Mouse (Mus musculus): ENCODE data around the gene Olfr1140. TPM values are rescaled to one million over a fixed set of nuclear protein-coding genes. Genes with fewer than 3 reads are reported as not detected.

Gene Olfr1140
- not detected in 2 replicates for polyA plus RNA-seq (2012; ENCODE audit: insufficient read depth, low replicate concordance)

DNA sequence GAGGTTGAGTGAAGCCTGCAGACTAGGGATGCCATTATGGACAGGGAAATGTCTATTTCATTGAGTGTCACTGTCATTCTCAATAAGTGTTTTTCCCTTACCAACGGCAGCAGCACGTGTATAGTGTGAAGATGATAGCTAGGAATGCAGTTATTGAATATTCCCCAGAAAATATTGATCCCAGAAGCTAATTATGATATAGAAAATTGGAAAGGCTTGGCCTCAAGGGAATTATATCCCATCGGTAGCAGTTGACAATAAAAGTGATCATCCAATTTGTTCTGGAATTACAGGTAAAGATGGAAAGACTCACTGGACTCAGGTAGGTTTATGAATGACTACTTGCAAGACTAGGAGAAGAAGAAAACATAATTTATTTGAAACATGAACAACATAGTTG, at the start of gene Olfr1140:
Gene Olfr1140, plus strand, starts transcription at position 301 of the 400 bp plus-strand sequence.
- no peaks in the 10 kb centered on the region for H3K36me3 ChIP-seq (replicated peaks; ENCODE audit: low read length)
- H3K4me3 ChIP-seq (replicated peaks) = no peak within 1 kb of the TSS
- no peaks in the 10 kb centered on the region for H3K9me3 ChIP-seq
- no peaks in the 10 kb centered on the region for H3K27me3 ChIP-seq (replicated peaks)
- TF ChIP-seq GATA1 (IDR thresholded peaks at IDR 0.05; ENCODE audit: borderline replicate concordance, low read length) = no peak
- no peak for TF ChIP-seq FLI1 (IDR thresholded peaks at IDR 0.05; ENCODE audit: low read length)
- H3K4me1 ChIP-seq = no peaks in the 10 kb centered on the region

DNA sequence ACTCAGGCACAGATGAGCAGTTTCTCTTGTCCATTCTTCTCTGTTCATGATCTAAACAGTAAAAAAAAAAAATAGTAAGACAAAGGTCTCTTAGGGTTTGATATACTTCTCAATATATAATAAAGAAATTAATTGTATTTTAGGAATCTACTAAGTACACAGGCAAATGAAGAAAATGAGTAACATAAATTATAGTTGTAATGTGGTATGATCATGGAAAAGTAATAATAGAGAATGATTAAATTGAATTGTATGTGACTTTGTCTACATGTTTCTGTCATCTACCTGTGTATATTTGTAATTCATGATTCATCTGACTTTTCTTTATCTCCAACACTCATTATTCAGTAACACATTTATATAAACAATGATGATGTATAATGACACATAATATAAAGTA, 49.7 kb upstream of the Olfr1140 start, which contains the start of gene Olfr1136:
Gene Olfr1136, minus strand, starts transcription at position 101 of the 400 bp plus-strand sequence.
- Histone ChIP-seq H3K36me3 (replicated peaks; ENCODE audit: low read length) (no peaks in the 10 kb centered on the region), H3K4me3 (replicated peaks) (no peak within 1 kb of the TSS), H3K4me1 (no peaks in the 10 kb centered on the region), H3K9me3 (no peaks in the 10 kb centered on the region), H3K27me3 (replicated peaks) (no peaks in the 10 kb centered on the region)
- TF ChIP-seq FLI1 (IDR thresholded peaks at IDR 0.05; ENCODE audit: low read length) (no peak), GATA1 (IDR thresholded peaks at IDR 0.05; ENCODE audit: borderline replicate concordance, low read length) (no peak)

- no peaks in the 10 kb centered on the region for H3K36me3 ChIP-seq (replicated peaks; ENCODE audit: low read length)
- TF ChIP-seq FLI1 (IDR thresholded peaks at IDR 0.05; ENCODE audit: low read length) (no peak), GATA1 (IDR thresholded peaks at IDR 0.05; ENCODE audit: borderline replicate concordance, low read length) (no peak)
- H3K4me3 ChIP-seq (replicated peaks) = no peak within 1 kb of the TSS
- H3K4me1 ChIP-seq = no peaks in the 10 kb centered on the region
- H3K27me3 ChIP-seq (replicated peaks) = no peaks in the 10 kb centered on the region
- no peaks in the 10 kb centered on the region for H3K9me3 ChIP-seq
These were observed 30.5 kb upstream of the Olfr1140 start, which contains the start of gene Olfr1137 for GRCm38 (mm10) chr2:87713079-87713478. TSS of gene Olfr1137 (minus strand) at chr2:87713179.

DNA sequence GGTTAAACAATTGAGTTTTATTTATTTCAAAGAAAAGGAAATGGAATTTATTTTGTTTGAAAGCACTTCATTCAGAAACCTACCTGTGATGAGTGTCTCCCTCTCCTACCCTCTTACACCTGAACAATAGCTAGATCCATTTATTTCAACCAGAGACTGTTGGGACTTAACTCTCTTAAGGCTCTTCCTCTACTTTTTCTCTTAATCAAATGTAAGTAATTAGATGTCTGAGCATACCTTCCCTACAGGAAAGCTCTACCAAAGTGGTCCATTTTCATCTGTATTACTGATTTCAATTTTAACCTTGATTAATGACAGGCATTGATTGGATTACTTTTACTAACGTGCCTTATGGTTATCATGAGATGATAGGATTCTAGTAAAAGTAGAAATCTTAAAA, 3.7 kb upstream of the Olfr1140 start, which contains the start of gene Olfr1138:
Gene Olfr1138, minus strand, starts transcription at position 101 of the 400 bp plus-strand sequence.
- Histone ChIP-seq H3K9me3 (no peaks in the 10 kb centered on the region), H3K27me3 (replicated peaks) (no peaks in the 10 kb centered on the region), H3K36me3 (replicated peaks; ENCODE audit: low read length) (no peaks in the 10 kb centered on the region), H3K4me1 (no peaks in the 10 kb centered on the region), H3K4me3 (replicated peaks) (no peak within 1 kb of the TSS)
- TF ChIP-seq FLI1 (IDR thresholded peaks at IDR 0.05; ENCODE audit: low read length) (no peak), GATA1 (IDR thresholded peaks at IDR 0.05; ENCODE audit: borderline replicate concordance, low read length) (no peak)

DNA sequence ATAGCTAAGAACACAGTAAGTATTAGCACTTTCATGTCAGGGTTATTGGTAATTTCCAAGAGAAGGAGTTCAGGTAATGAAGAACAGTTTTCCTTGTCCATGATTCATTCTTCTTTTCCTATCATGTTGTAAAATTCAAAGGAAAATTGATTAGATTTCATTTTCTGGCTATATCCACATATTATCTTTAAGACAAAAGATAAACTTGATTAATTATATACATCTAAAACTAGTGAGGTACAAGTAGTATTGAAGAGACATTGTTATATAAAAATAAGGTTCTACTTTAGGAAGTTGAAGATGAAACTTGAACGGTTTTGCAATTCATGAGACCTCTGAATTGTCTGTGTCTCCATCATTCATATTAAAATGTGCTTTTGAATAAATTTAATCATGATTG, 10.3 kb downstream of the Olfr1140 start, which contains the start of gene Olfr1141:
Gene Olfr1141, minus strand, starts transcription at position 101 of the 400 bp plus-strand sequence.
- Histone ChIP-seq H3K9me3 (no peaks in the 10 kb centered on the region), H3K36me3 (replicated peaks; ENCODE audit: low read length) (no peaks in the 10 kb centered on the region), H3K27me3 (replicated peaks) (no peaks in the 10 kb centered on the region), H3K4me3 (replicated peaks) (no peak within 1 kb of the TSS), H3K4me1 (no peaks in the 10 kb centered on the region)
- TF ChIP-seq GATA1 (IDR thresholded peaks at IDR 0.05; ENCODE audit: borderline replicate concordance, low read length) = no peak
- no peak for TF ChIP-seq FLI1 (IDR thresholded peaks at IDR 0.05; ENCODE audit: low read length)

GRCm38 (mm10) chr2:87776143-87776542, 32.6 kb downstream of the Olfr1140 start:
- Histone ChIP-seq H3K9me3 (peaks cover 5% of the 10 kb centered on the region; the same call in 1 of the 2 replicates), H3K27me3 (replicated peaks) (no peaks in the 10 kb centered on the region)
- no peak for TF ChIP-seq FLI1 (IDR thresholded peaks at IDR 0.05; ENCODE audit: low read length)
- TF ChIP-seq GATA1 (IDR thresholded peaks at IDR 0.05; ENCODE audit: borderline replicate concordance, low read length) = no peak

GRCm38 (mm10) chr2:87779183-87779582, 35.6 kb downstream of the Olfr1140 start, which contains the start of gene Olfr152:
TSS of gene Olfr152 (plus strand) at chr2:87779483.
- Histone ChIP-seq H3K4me1 (no peaks in the 10 kb centered on the region), H3K4me3 (replicated peaks) (no peak within 1 kb of the TSS), H3K27me3 (replicated peaks) (no peaks in the 10 kb centered on the region), H3K36me3 (replicated peaks; ENCODE audit: low read length) (no peaks in the 10 kb centered on the region), H3K9me3 (peaks cover 5% of the 10 kb centered on the region; the same call in 1 of the 2 replicates)
- TF ChIP-seq GATA1 (IDR thresholded peaks at IDR 0.05; ENCODE audit: borderline replicate concordance, low read length) = no peak
- TF ChIP-seq FLI1 (IDR thresholded peaks at IDR 0.05; ENCODE audit: low read length) = no peak

More at GRCm38 (mm10) chr2:87776143-87776542, 32.6 kb downstream of the Olfr1140 start:
- H3K4me1 ChIP-seq = no peaks in the 10 kb centered on the region
- H3K4me3 ChIP-seq (replicated peaks) = no peak overlapping the region
- H3K36me3 ChIP-seq (replicated peaks; ENCODE audit: low read length) = no peaks in the 10 kb centered on the region

Other genes starting within 250 kb of the Olfr1140 start
- gene Pramel7, start 246.7 kb upstream of the Olfr1140 start, polyA plus RNA-seq (2012; ENCODE audit: insufficient read depth, low replicate concordance) = not detected in 2 replicates
- gene Pramel6, start 237.2 kb upstream of the Olfr1140 start, polyA plus RNA-seq (2012; ENCODE audit: insufficient read depth, low replicate concordance) = not detected in 2 replicates
- gene Olfr153, start 212.0 kb upstream of the Olfr1140 start, polyA plus RNA-seq (2012; ENCODE audit: insufficient read depth, low replicate concordance) = not detected in 2 replicates
- gene Olfr1128, start 198.2 kb upstream of the Olfr1140 start, polyA plus RNA-seq (2012; ENCODE audit: insufficient read depth, low replicate concordance) = not detected in 2 replicates
- gene Olfr1129, start 169.8 kb upstream of the Olfr1140 start, polyA plus RNA-seq (2012; ENCODE audit: insufficient read depth, low replicate concordance) = not detected in 2 replicates
- gene Olfr1130, start 137.5 kb upstream of the Olfr1140 start, polyA plus RNA-seq (2012; ENCODE audit: insufficient read depth, low replicate concordance) = not detected in 2 replicates
- not detected in 2 replicates for gene Olfr1131, start 116.6 kb upstream of the Olfr1140 start, polyA plus RNA-seq (2012; ENCODE audit: insufficient read depth, low replicate concordance)
- gene Olfr1132, start 106.2 kb upstream of the Olfr1140 start, polyA plus RNA-seq (2012; ENCODE audit: insufficient read depth, low replicate concordance) = not detected in 2 replicates
- gene Olfr1133, start 96.4 kb upstream of the Olfr1140 start, polyA plus RNA-seq (2012; ENCODE audit: insufficient read depth, low replicate concordance) = not detected in 2 replicates
- gene Olfr1134, start 85.3 kb upstream of the Olfr1140 start, polyA plus RNA-seq (2012; ENCODE audit: insufficient read depth, low replicate concordance) = not detected in 2 replicates
- gene Olfr1135, start 70.1 kb upstream of the Olfr1140 start, polyA plus RNA-seq (2012; ENCODE audit: insufficient read depth, low replicate concordance) = not detected in 2 replicates
- gene Olfr1136, start 49.8 kb upstream of the Olfr1140 start, polyA plus RNA-seq (2012; ENCODE audit: insufficient read depth, low replicate concordance) = not detected in 2 replicates
- 0.71 TPM in 1 of 2 replicates, not detected in the other for gene Olfr1137, start 30.6 kb upstream of the Olfr1140 start, polyA plus RNA-seq (2012; ENCODE audit: insufficient read depth, low replicate concordance)
- gene Olfr1138, start 3.8 kb upstream of the Olfr1140 start, polyA plus RNA-seq (2012; ENCODE audit: insufficient read depth, low replicate concordance) = not detected in 2 replicates
- gene Olfr1141, start 10.2 kb downstream of the Olfr1140 start, polyA plus RNA-seq (2012; ENCODE audit: insufficient read depth, low replicate concordance) = not detected in 2 replicates
- gene Olfr152, start 35.7 kb downstream of the Olfr1140 start, polyA plus RNA-seq (2012; ENCODE audit: insufficient read depth, low replicate concordance) = not detected in 2 replicates
- not detected in 2 replicates for gene Olfr1143, start 56.8 kb downstream of the Olfr1140 start, polyA plus RNA-seq (2012; ENCODE audit: insufficient read depth, low replicate concordance)
- gene Olfr1145, start 66.1 kb downstream of the Olfr1140 start, polyA plus RNA-seq (2012; ENCODE audit: insufficient read depth, low replicate concordance) = not detected in 2 replicates
- not detected in 2 replicates for gene Olfr1148, start 86.8 kb downstream of the Olfr1140 start, polyA plus RNA-seq (2012; ENCODE audit: insufficient read depth, low replicate concordance)
- gene Olfr1150-ps1, start 100.2 kb downstream of the Olfr1140 start, polyA plus RNA-seq (2012; ENCODE audit: insufficient read depth, low replicate concordance) = not detected in 2 replicates
- not detected in 2 replicates for gene Olfr1151, start 112.1 kb downstream of the Olfr1140 start, polyA plus RNA-seq (2012; ENCODE audit: insufficient read depth, low replicate concordance)
- 0.43 TPM in 1 of 2 replicates, not detected in the other for gene Olfr1152, start 122.7 kb downstream of the Olfr1140 start, polyA plus RNA-seq (2012; ENCODE audit: insufficient read depth, low replicate concordance)
- not detected in 2 replicates for gene Olfr1153, start 151.2 kb downstream of the Olfr1140 start, polyA plus RNA-seq (2012; ENCODE audit: insufficient read depth, low replicate concordance)
- not detected in 2 replicates for gene Olfr1154, start 161.4 kb downstream of the Olfr1140 start, polyA plus RNA-seq (2012; ENCODE audit: insufficient read depth, low replicate concordance)
- gene Olfr1155, start 201.4 kb downstream of the Olfr1140 start, polyA plus RNA-seq (2012; ENCODE audit: insufficient read depth, low replicate concordance) = not detected in 2 replicates
- not detected in 2 replicates for gene Olfr1156, start 209.3 kb downstream of the Olfr1140 start, polyA plus RNA-seq (2012; ENCODE audit: insufficient read depth, low replicate concordance)
- not detected in 2 replicates for gene Olfr1157, start 224.5 kb downstream of the Olfr1140 start, polyA plus RNA-seq (2012; ENCODE audit: insufficient read depth, low replicate concordance)
- gene Olfr74, start 230.9 kb downstream of the Olfr1140 start, polyA plus RNA-seq (2012; ENCODE audit: insufficient read depth, low replicate concordance) = not detected in 2 replicates
- gene Olfr1158, start 246.4 kb downstream of the Olfr1140 start, polyA plus RNA-seq (2012; ENCODE audit: insufficient read depth, low replicate concordance) = not detected in 2 replicates

Measured in megakaryocyte, embryonic 14.5 days (primary cell).